Mouse (Mus musculus): ENCODE measurements around the gene Tns1. TPM values are rescaled to one million over a fixed set of nuclear protein-coding genes. Genes with fewer than 3 reads are reported as not detected.
A peak's percentile ranks its signal among the peaks of the same experiment; 100 is the strongest.

Gene Tns1
- total RNA-seq, 2 experiments from 2014 or later: 672 to 786 TPM

GRCm38 (mm10) chr1:73999533-73999932 lies 124.7 kb downstream of the Tns1 start:
- intact Hi-C loops (cut with DNase I): no loop called here

GRCm38 (mm10) chr1:73998925-73999375 lies 125.3 kb downstream of the Tns1 start:
- DNase-seq: peak in 1 of 2 experiments; percentile 52
- intact Hi-C loops (cut with DNase I): loop anchor here (1.0 kb wide), 1 partner anchor 78 kb away; no protein-coding TSS in a partner anchor

More at GRCm38 (mm10) chr1:73999533-73999932, 124.7 kb downstream of the Tns1 start:
- no peak for DNase-seq

DNA sequence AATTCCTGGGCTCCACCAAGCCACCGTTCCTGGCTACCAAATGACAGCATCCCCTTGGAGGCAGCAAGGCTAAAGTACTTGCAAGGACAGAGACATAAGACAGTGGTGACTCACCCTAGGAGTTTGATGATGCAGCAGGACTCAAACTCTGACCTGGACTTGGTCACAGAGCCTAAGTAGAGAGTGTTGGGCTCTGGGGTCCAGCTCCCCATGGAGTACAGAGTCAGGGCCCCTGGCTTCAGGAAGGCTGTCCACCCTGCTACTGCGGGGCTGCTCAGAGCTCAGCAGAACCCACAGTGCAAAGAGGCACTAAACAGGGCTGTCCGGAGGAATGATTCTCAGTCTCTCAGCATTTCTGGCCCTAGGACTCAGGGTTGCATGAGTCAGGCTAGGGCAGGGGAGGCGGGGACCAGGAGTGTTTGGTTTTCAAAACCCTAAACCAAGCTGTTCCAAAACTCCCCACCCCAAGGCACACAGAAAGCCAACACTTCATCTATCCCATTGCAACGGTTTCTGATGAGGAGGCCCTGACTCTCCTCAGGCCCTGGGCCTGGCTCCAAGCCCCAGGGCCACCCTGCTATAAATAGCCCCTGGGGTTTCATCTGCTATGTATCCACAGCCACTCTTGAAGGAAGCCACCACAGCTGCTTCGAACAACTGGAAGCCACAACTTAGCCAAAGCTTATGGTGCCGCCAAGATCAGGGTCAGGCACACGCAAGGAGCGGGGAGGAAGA lies 126.0 kb downstream of the Tns1 start:
- DNase-seq: peak; percentile 65 to 77
- intact Hi-C loops (cut with DNase I): loop anchor here (1.0 kb wide), 1 partner anchor 79 kb away; no protein-coding TSS in a partner anchor

- no peak for DNase-seq
- intact Hi-C loops (cut with DNase I): no loop called here
Measured at GRCm38 (mm10) chr1:73997341-73997740, 126.9 kb downstream of the Tns1 start.

GRCm38 (mm10) chr1:73996650-73997049 lies 127.6 kb downstream of the Tns1 start:
- no peak for DNase-seq
- intact Hi-C loops (cut with DNase I): no loop called here

- peak; percentile 83 for DNase-seq
- intact Hi-C loops (cut with DNase I): no loop called here
Measured at GRCm38 (mm10) chr1:73996209-73996608, 128.0 kb downstream of the Tns1 start.

DNA sequence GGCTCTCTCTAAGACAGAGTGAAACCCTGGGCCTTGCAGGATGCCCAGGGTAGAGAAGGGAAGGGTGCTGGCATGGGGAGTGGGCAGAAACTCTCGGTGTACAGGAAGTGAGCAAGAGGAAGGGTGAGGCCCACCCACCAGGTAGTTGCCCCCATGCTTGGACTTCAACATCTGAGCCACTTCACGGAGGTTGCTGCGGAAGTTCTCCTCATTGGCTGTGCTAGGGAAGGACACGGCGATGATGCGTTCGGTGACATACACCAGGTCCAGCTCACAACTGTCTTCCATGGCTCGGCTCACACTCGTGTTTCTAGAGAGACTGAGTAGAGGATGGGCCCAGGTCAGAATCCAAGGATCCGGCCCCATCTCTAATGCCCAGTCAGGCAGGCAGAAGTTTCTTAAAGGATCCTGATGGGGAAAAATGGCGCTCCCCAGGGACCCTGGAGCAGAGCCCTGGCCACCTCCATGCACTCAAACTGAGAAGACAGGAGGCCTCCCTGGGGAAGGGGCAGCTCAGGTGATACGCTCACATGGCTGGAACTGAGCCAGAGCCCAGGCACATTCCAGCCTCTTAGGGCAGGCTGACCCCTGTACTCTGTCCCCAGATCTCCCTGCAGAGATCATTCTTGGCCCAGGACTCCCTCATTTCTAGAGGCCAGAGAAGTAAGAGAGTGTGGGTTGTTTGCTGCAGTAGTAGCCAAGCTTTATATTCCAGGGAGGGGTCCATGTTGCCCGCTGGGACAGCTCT lies 129.0 kb downstream of the Tns1 start:
- DNase-seq: no peak
- intact Hi-C loops (cut with DNase I): no loop called here

GRCm38 (mm10) chr1:73993901-73994426 lies 130.3 kb downstream of the Tns1 start:
- DNase-seq: peak in 1 of 2 experiments; percentile 51
- intact Hi-C loops (cut with DNase I): no loop called here

DNA sequence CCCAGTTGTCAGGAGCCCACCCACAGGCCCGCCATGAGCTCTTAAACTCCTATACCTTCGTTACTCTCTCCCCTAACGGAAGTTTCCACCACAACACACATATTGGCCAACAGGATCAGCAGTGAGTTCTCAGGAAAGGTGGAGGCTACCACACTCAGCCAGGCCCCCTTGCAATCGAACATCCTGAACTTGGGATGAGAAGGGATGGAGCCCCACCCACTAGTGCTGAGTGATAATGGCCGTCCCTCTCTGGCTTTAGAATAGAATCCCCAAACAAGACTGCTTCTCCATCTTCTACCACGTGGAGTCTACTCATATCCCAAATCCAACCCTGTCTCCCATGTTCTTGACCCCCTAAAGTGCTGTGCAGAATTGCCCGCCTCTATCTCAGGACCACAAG lies 131.0 kb downstream of the Tns1 start:
- intact Hi-C loops (cut with DNase I): no loop called here
- DNase-seq: no peak

DNA sequence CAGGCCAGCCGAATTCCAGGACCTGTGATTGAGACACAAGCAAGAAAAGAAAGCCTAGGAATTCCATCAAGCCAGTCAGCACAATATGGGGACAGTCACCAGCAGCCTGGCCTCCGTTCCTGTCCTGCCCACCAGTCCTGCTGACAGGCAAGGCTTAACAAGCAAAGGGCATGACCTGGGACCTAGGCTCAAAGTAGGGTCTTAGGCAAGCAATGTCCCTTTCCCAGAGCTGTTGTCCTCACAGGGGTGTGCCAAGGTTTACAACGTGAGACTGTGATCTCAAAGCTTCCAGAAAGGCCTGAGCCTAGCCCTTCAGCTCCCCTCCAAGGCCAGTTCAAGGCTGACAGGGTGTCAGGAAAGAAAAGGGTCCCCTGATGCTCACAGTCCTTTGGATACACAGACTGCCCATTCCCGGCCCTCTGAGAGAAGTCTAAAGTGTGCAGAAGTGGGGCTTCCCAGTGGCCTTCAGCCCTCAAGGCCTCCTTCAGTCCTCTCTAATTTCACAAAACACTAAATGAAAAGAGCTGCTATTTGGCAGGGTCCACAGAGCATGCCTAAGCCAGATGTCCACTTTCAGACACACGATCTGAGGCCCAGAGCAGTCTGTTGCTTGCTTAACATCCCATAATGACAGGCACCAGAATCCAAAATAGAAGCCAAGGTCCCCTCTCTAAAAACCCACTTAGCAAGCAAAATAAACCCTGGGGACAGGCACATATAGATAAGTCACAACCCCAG lies 131.9 kb downstream of the Tns1 start:
- no peak for DNase-seq

GRCm38 (mm10) chr1:73991226-73991625 lies 133.0 kb downstream of the Tns1 start:
- intact Hi-C loops (cut with DNase I): no loop called here
- no peak for DNase-seq

More for the DNA sequence above, 131.9 kb downstream of the Tns1 start:
- intact Hi-C loops (cut with DNase I): no loop called here

GRCm38 (mm10) chr1:73990024-73990423 lies 134.2 kb downstream of the Tns1 start:
- intact Hi-C loops (cut with DNase I): no loop called here
- no peak for DNase-seq

GRCm38 (mm10) chr1:73987705-73988201 lies 136.5 kb downstream of the Tns1 start:
- DNase-seq: peak; percentile 72 to 78
- intact Hi-C loops (cut with DNase I): loop anchor here (1.0 to 10.0 kb wide), 4 partner anchors 32 to 207 kb away; partner anchors contain the start of genes Cxcr1, Rufy4 and Tns1

GRCm38 (mm10) chr1:73986268-73987045 lies 137.8 kb downstream of the Tns1 start:
- peak; percentile 60 to 61 for DNase-seq

DNA sequence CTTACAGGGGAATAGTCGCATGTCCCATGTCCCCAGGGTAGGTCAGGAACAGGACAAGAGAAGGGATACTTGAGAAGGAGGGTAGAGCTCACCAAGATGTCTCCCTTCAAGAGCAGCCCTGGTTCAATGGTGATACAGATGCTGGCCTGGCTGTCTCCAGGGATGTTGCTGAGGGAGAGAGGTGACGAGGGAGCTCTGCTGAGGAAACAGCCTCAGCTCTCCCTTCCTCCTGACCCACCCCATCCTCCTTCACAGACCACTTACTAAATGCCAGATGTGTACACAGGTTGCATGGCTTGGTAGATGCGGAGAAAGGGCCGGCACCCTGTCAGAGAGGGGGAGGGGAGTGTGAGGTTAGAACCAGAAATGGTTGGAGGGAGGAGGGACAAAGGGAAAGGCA lies 138.6 kb downstream of the Tns1 start:
- intact Hi-C loops (cut with DNase I): loop anchor here (1.0 to 10.0 kb wide), 5 partner anchors 17 to 209 kb away; partner anchors contain the start of genes Cxcr1, Rufy4 and Tns1
- DNase-seq: no peak

More at GRCm38 (mm10) chr1:73986268-73987045, 137.8 kb downstream of the Tns1 start:
- intact Hi-C loops (cut with DNase I): loop anchor here (1.0 to 10.0 kb wide), 5 partner anchors 31 to 208 kb away; partner anchors contain the start of genes Cxcr1, Rufy4 and Tns1

- intact Hi-C loops (cut with DNase I): no loop called here
Measured at GRCm38 (mm10) chr1:73979214-73979613, 145.0 kb downstream of the Tns1 start.

DNA sequence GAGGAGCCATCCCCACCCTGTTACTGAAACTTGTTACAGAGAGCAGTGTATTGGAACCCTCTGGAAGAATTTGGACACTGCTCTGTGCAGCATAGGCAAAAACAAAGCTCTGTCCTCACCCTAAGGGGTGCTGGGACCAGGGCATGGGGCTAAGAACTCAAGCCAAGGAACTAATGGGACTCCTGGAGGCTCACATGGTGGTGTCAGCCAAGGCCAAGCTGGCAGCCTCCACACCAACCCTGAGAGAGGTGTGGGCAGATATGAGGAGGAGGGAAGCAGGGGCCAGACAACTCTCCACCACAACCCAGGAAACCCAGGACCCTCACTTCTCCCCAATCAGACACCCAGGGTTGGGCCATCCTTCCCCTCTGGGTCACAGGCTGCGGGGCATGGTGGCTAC lies 145.7 kb downstream of the Tns1 start:
- intact Hi-C loops (cut with DNase I): no loop called here
- DNase-seq: no peak

More at GRCm38 (mm10) chr1:73979214-73979613, 145.0 kb downstream of the Tns1 start:
- DNase-seq: peak; percentile 59 to 70

GRCm38 (mm10) chr1:73973992-73974391 lies 150.3 kb downstream of the Tns1 start:
- intact Hi-C loops (cut with DNase I): no loop called here
- DNase-seq: no peak

DNA sequence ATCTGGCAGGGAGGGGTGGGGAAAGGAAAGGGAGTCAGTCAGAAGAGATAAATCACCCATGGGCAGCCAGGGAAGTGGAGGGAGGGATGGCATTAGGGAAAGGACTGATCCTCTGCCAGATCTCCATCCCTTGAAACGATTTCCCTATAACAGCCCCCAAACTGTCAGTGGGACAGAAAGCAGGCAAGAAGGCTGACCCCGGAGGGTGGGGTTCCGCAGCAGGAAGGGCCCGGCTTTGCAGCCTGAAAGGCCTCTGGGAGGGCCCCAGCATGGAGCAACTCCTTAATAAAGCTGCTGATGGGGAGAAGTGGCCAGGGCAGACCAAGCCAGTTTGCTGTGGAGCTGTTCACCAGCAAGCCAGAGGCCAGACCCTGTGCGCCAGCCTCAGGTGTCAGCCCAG lies 151.5 kb downstream of the Tns1 start:
- DNase-seq: no peak
- intact Hi-C loops (cut with DNase I): no loop called here

Measured in heart, postnatal 36 days (tissue).